Mouse (Mus musculus): Measurements from ENCODE around the gene Rgs6. TPM values are rescaled to one million over a fixed set of nuclear protein-coding genes. Genes with fewer than 3 reads are reported as not detected.

The Rgs6 gene
- polyA plus RNA-seq, 1 experiment: 2.9 TPM

- Histone ChIP-seq H3K27ac (ENCODE audit: insufficient read depth, low read depth, low read length) (no peak overlapping the region), H3K4me3 (ENCODE audit: insufficient read depth, low read depth, low read length) (no peak overlapping the region), H3K36me3 (ENCODE audit: control insufficient read depth, insufficient read depth, low read length) (no peaks in the 10 kb centered on the region), H3K4me1 (ENCODE audit: control insufficient read depth, insufficient read depth, low read length) (no peaks in the 10 kb centered on the region), H3K27me3 (replicated peaks; ENCODE audit: control insufficient read depth, insufficient read depth, low read length) (no peaks in the 10 kb centered on the region)
- no peak for TF ChIP-seq POLR2A (IDR thresholded peaks at IDR 0.05; ENCODE audit: low read depth, low read length)
- TF ChIP-seq CTCF (conservative IDR thresholded peaks at IDR 0.05; ENCODE audit: insufficient read depth, insufficient read length, low read depth, low read length): no peak
- 94% methylated on average over 2 of the region's 2 CpGs for WGBS
- no peak for DNase-seq
Observed at GRCm38 (mm10) chr12:82687015-82687414, 98.9 kb downstream of the Rgs6 start.

- WGBS: 75% methylated on average over 12 of the region's 12 CpGs
Observed at GRCm38 (mm10) chr12:82698886-82699527, 110.9 kb downstream of the Rgs6 start.

DNA sequence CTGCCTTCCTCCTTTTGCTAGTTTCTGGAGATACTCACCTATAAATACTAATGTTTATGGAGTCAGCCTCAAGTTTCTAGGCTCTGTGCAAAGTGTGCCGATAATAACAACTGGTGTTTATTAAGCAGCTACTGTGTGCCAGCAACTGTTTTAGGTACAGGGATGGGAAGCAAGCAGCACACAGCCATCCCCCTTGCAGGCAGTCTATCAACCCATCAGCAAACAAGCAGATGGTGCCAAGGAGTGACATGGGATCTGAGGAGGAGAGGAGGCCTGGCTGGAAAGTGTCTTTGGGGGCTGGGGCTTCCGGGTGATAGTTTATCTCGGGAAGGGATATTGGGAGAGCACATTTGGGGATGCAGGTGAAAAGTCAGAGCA lies 111.4 kb downstream of the Rgs6 start:
- Histone ChIP-seq H3K36me3 (ENCODE audit: control insufficient read depth, insufficient read depth, low read length) (no peaks in the 10 kb centered on the region), H3K27me3 (replicated peaks; ENCODE audit: control insufficient read depth, insufficient read depth, low read length) (no peaks in the 10 kb centered on the region)
- TF ChIP-seq CTCF (conservative IDR thresholded peaks at IDR 0.05; ENCODE audit: insufficient read depth, insufficient read length, low read depth, low read length) (no peak), POLR2A (IDR thresholded peaks at IDR 0.05; ENCODE audit: low read depth, low read length) (no peak)

More at GRCm38 (mm10) chr12:82698886-82699527, 110.9 kb downstream of the Rgs6 start:
- Histone ChIP-seq H3K36me3 (ENCODE audit: control insufficient read depth, insufficient read depth, low read length) (no peaks in the 10 kb centered on the region), H3K4me3 (ENCODE audit: insufficient read depth, low read depth, low read length) (no peak overlapping the region), H3K27me3 (replicated peaks; ENCODE audit: control insufficient read depth, insufficient read depth, low read length) (no peaks in the 10 kb centered on the region), H3K4me1 (ENCODE audit: control insufficient read depth, insufficient read depth, low read length) (no peaks in the 10 kb centered on the region), H3K27ac (ENCODE audit: insufficient read depth, low read depth, low read length) (no peak overlapping the region)
- DNase-seq: no peak
- TF ChIP-seq POLR2A (IDR thresholded peaks at IDR 0.05; ENCODE audit: low read depth, low read length) (no peak), CTCF (conservative IDR thresholded peaks at IDR 0.05; ENCODE audit: insufficient read depth, insufficient read length, low read depth, low read length) (no peak)

GRCm38 (mm10) chr12:82700241-82700640 lies 112.1 kb downstream of the Rgs6 start:
- Histone ChIP-seq H3K27ac (ENCODE audit: insufficient read depth, low read depth, low read length) (no peak overlapping the region), H3K4me3 (ENCODE audit: insufficient read depth, low read depth, low read length) (no peak overlapping the region), H3K36me3 (ENCODE audit: control insufficient read depth, insufficient read depth, low read length) (no peaks in the 10 kb centered on the region), H3K27me3 (replicated peaks; ENCODE audit: control insufficient read depth, insufficient read depth, low read length) (no peaks in the 10 kb centered on the region), H3K4me1 (ENCODE audit: control insufficient read depth, insufficient read depth, low read length) (no peaks in the 10 kb centered on the region)
- TF ChIP-seq CTCF (conservative IDR thresholded peaks at IDR 0.05; ENCODE audit: insufficient read depth, insufficient read length, low read depth, low read length) (no peak), POLR2A (IDR thresholded peaks at IDR 0.05; ENCODE audit: low read depth, low read length) (no peak)
- DNase-seq: no peak
- WGBS: 75% methylated on average over 10 of the region's 10 CpGs

More for the DNA sequence above, 111.4 kb downstream of the Rgs6 start:
- Histone ChIP-seq H3K4me3 (ENCODE audit: insufficient read depth, low read depth, low read length) (no peak overlapping the region), H3K27ac (ENCODE audit: insufficient read depth, low read depth, low read length) (no peak overlapping the region), H3K4me1 (ENCODE audit: control insufficient read depth, insufficient read depth, low read length) (no peaks in the 10 kb centered on the region)
- no peak for DNase-seq
- 74% methylated on average over 3 of the region's 3 CpGs for WGBS

DNA sequence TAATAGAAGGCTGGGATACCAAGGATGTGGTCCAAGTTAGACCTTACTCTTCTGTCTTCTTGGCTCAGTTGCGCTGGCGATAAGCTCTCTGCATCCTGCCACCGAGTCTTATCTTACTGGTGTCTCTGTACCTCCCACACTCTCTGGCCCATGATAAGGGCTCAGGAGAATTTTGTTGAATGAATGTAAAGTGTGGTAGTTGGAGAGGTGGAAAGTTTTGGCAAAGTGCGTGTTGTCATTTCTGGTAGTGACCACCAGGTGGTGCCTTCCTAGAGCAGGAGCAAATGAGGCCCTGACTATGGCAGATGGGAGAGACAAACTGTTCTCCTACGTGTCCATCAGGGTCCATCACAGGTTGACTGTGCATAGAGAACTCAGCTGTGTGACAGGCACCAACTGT lies 112.7 kb downstream of the Rgs6 start:
- peak; percentile 43 for DNase-seq
- TF ChIP-seq CTCF (conservative IDR thresholded peaks at IDR 0.05; ENCODE audit: insufficient read depth, insufficient read length, low read depth, low read length) (peak; percentile 89), POLR2A (IDR thresholded peaks at IDR 0.05; ENCODE audit: low read depth, low read length) (no peak)
- Histone ChIP-seq H3K27ac (ENCODE audit: insufficient read depth, low read depth, low read length) (no peak overlapping the region), H3K36me3 (ENCODE audit: control insufficient read depth, insufficient read depth, low read length) (no peaks in the 10 kb centered on the region), H3K4me1 (ENCODE audit: control insufficient read depth, insufficient read depth, low read length) (no peaks in the 10 kb centered on the region), H3K27me3 (replicated peaks; ENCODE audit: control insufficient read depth, insufficient read depth, low read length) (no peaks in the 10 kb centered on the region), H3K4me3 (ENCODE audit: insufficient read depth, low read depth, low read length) (no peak overlapping the region)
- 68% methylated on average over 5 of the region's 5 CpGs for WGBS

GRCm38 (mm10) chr12:82701359-82701758 lies 113.3 kb downstream of the Rgs6 start:
- TF ChIP-seq CTCF (conservative IDR thresholded peaks at IDR 0.05; ENCODE audit: insufficient read depth, insufficient read length, low read depth, low read length) (no peak), POLR2A (IDR thresholded peaks at IDR 0.05; ENCODE audit: low read depth, low read length) (no peak)
- DNase-seq: no peak
- Histone ChIP-seq H3K27me3 (replicated peaks; ENCODE audit: control insufficient read depth, insufficient read depth, low read length) (no peaks in the 10 kb centered on the region), H3K4me3 (ENCODE audit: insufficient read depth, low read depth, low read length) (no peak overlapping the region), H3K4me1 (ENCODE audit: control insufficient read depth, insufficient read depth, low read length) (no peaks in the 10 kb centered on the region), H3K36me3 (ENCODE audit: control insufficient read depth, insufficient read depth, low read length) (no peaks in the 10 kb centered on the region), H3K27ac (ENCODE audit: insufficient read depth, low read depth, low read length) (no peak overlapping the region)
- 82% methylated on average over 7 of the region's 7 CpGs for WGBS

GRCm38 (mm10) chr12:82710376-82710775 lies 122.3 kb downstream of the Rgs6 start:
- Histone ChIP-seq H3K36me3 (ENCODE audit: control insufficient read depth, insufficient read depth, low read length) (no peaks in the 10 kb centered on the region), H3K4me3 (ENCODE audit: insufficient read depth, low read depth, low read length) (no peak overlapping the region), H3K27me3 (replicated peaks; ENCODE audit: control insufficient read depth, insufficient read depth, low read length) (no peaks in the 10 kb centered on the region), H3K4me1 (ENCODE audit: control insufficient read depth, insufficient read depth, low read length) (no peaks in the 10 kb centered on the region), H3K27ac (ENCODE audit: insufficient read depth, low read depth, low read length) (no peak overlapping the region)
- no peak for DNase-seq
- TF ChIP-seq CTCF (conservative IDR thresholded peaks at IDR 0.05; ENCODE audit: insufficient read depth, insufficient read length, low read depth, low read length): no peak
- TF ChIP-seq POLR2A (IDR thresholded peaks at IDR 0.05; ENCODE audit: low read depth, low read length): no peak

Measured in kidney, adult 2 months (tissue).